Mouse (Mus musculus) ES-Bruce4 (cell line): Measurements from ENCODE around the gene Erp44.

Experiments
- CTCF ChIP-seq: IDR thresholded peaks from one replicate; pipeline ENCODE4 v1.8.1; 2011; ENCODE audit warnings: low read depth, low read length
- POLR2A ChIP-seq: IDR thresholded peaks from one replicate; pipeline ENCODE4 v1.8.1; 2011; ENCODE audit warnings: low read length; ENCODE audit not compliant: insufficient read depth

- no peak for TF ChIP-seq CTCF
- TF ChIP-seq POLR2A, result no peak
These were observed 47.8 kb upstream of the Erp44 start for GRCm38 (mm10) chr4:48327192-48327591.
